ENCODE assay signal across 17 mouse cellular contexts in the genomic region with DNA sequence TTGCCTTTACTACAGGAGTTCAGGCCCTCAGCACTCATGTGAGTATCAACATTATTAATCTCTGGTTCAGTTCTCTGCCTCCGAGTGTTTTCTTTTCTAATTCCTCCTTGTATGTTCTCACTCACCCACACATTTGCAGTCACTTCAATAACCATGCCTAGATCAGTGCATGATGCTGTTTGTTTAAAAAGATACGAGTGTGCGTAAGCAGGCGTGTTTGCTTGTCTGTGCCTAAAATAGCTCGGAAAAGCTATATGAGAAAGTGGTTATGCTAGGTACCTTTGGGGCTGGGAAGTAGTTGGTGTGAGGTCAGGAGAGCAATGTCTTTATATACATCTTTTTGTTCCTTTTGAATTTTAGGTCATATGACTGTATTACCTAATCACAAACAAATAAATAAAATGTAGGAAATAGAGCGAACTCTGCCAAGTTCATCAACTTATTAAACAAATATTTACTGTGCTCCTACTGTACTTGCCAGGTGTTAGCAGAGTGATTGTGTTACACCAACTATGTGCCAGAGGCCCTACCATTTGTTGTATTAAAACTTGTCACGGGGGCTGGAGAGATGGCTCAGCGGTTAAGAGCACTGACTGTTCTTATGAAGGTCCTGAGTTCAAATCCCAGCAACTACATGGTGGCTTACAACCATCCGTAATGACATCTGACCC.
"Had no signal": no experiment of that assay in that cellular context is flagged by ENCODE, and none has a peak within 500 bp of the region (broad histone marks: within the 10 kb centered on the region; RNA-seq: fewer than 3 reads in every experiment).

No protein-coding gene starts in this region.

- H3K4me3 ChIP-seq: limb, embryonic 12.5 days; midbrain, embryonic 12.5 days; neural tube, embryonic 13.5 days had no signal

- ATAC-seq: intestine, postnatal 0 days; midbrain, embryonic 16.5 days had no signal

- H3K36me3 ChIP-seq: limb, embryonic 12.5 days; midbrain, embryonic 12.5 days; neural tube, embryonic 13.5 days had no signal

- H3K27ac ChIP-seq: limb, embryonic 12.5 days; liver, embryonic 14.5 days; macrophage; midbrain, embryonic 12.5 days; neural tube, embryonic 13.5 days had no signal

- H3K9ac ChIP-seq: limb, embryonic 12.5 days; liver, embryonic 14.5 days; midbrain, embryonic 12.5 days; neural tube, embryonic 13.5 days had no signal

- H3K27me3 ChIP-seq: limb, embryonic 12.5 days; midbrain, embryonic 12.5 days; neural tube, embryonic 13.5 days had no signal

- H3K4me2 ChIP-seq: limb, embryonic 12.5 days; midbrain, embryonic 12.5 days; neural tube, embryonic 13.5 days had no signal

- H3K4me1 ChIP-seq: limb, embryonic 12.5 days; midbrain, embryonic 12.5 days; neural tube, embryonic 13.5 days had no signal

- H3K9me3 ChIP-seq: limb, embryonic 12.5 days; megakaryocyte, embryonic 14.5 days; midbrain, embryonic 12.5 days; neural tube, embryonic 13.5 days had no signal

- DNase-seq: kidney, adult 8-10 months; kidney, postnatal 25 days; layer of hippocampus, adult 9-11 months; layer of hippocampus, postnatal 36 days; liver; retina, postnatal 1 day; right cerebral cortex, postnatal 14 days; thymus, adult 2 months; thymus, postnatal 25 days had no signal
